Mouse (Mus musculus) midbrain, embryonic 16.5 days (tissue): ENCODE measurements around the gene Hist1h3h. TPM values are rescaled to one million over a fixed set of nuclear protein-coding genes. Genes with fewer than 3 reads are reported as not detected.
"Not testable (repeated sequence)": the region's sequence is repeated elsewhere in the genome, so short reads cannot be mapped to it uniquely, and the experiment has no call there.

Experiments used
- ATAC-seq: fragments of 200-750 bp; cut with Nextera tagmentation; 2 replicates; pipeline ENCODE4 v1.8.0; 2017; ENCODE audit warnings: moderate TSS enrichment
- H3K27ac ChIP-seq: fragments of 300-500 bp; sonication (generic); 2 replicates; pipeline ENCODE4 v1.5.1; 2014; ENCODE audit warnings: mild to moderate bottlenecking, low read length, mixed read lengths
- H3K27me3 ChIP-seq: fragments of 300-500 bp; sonication (generic); 2 replicates; pipeline ENCODE4 v1.6.1; 2014; ENCODE audit warnings: low read depth, low read length, mixed read lengths; ENCODE audit not compliant: control insufficient read depth, insufficient read depth
- H3K36me3 ChIP-seq: fragments of 300-500 bp; sonication (generic); 2 replicates; pipeline ENCODE4 v1.6.1; 2014; ENCODE audit warnings: mild to moderate bottlenecking, low read length, moderate library complexity, mixed read lengths; ENCODE audit not compliant: control insufficient read depth, insufficient read depth
- H3K4me1 ChIP-seq: fragments of 300-500 bp; sonication (generic); 2 replicates; pipeline ENCODE4 v1.6.1; 2014; ENCODE audit warnings: mild to moderate bottlenecking, low read length, mixed read lengths; ENCODE audit not compliant: control insufficient read depth, insufficient read depth
- H3K4me2 ChIP-seq: fragments of 300-500 bp; sonication (generic); 2 replicates; pipeline ENCODE4 v1.6.1; 2014; ENCODE audit warnings: mild to moderate bottlenecking, low read length, mixed read lengths
- H3K4me3 ChIP-seq: fragments of 300-500 bp; sonication (generic); 2 replicates; pipeline ENCODE4 v1.5.1; 2014; ENCODE audit warnings: low read depth, mild to moderate bottlenecking, low read length, moderate library complexity, mixed read lengths
- H3K9ac ChIP-seq: fragments of 300-500 bp; sonication (generic); 2 replicates; pipeline ENCODE4 v1.6.1; 2014; ENCODE audit warnings: low read depth, low read length, mixed read lengths
- H3K9me3 ChIP-seq: fragments of 300-500 bp; sonication (generic); replicated peaks from 2 replicates; pipeline ENCODE4 v1.6.1; 2014; ENCODE audit warnings: mild to moderate bottlenecking, low read length, mixed read lengths; ENCODE audit not compliant: control insufficient read depth, poor library complexity, severe bottlenecking
- WGBS: fragments of 180-500 bp; shearing (Covaris S2); extraction: QIAGEN DNeasy Blood & Tissue Kit; methylation state at CpG from one replicate; pipeline ENCODE4 v1.1.7; 2014; 5-methylcytosine and 5-hydroxymethylcytosine counted together
- polyA plus RNA-seq: library from polyadenylated mRNA; unstranded; fragments of >200 nt; fragmentation: Nextera tagmentation; extraction: Ambion mirVana; gene quantifications from 2 replicates; pipeline ENCODE4 v1.2.1, GENCODE M21; 2015

Gene Hist1h3h
- polyA plus RNA-seq, 1 experiment from 2014 or later: not detected

DNA sequence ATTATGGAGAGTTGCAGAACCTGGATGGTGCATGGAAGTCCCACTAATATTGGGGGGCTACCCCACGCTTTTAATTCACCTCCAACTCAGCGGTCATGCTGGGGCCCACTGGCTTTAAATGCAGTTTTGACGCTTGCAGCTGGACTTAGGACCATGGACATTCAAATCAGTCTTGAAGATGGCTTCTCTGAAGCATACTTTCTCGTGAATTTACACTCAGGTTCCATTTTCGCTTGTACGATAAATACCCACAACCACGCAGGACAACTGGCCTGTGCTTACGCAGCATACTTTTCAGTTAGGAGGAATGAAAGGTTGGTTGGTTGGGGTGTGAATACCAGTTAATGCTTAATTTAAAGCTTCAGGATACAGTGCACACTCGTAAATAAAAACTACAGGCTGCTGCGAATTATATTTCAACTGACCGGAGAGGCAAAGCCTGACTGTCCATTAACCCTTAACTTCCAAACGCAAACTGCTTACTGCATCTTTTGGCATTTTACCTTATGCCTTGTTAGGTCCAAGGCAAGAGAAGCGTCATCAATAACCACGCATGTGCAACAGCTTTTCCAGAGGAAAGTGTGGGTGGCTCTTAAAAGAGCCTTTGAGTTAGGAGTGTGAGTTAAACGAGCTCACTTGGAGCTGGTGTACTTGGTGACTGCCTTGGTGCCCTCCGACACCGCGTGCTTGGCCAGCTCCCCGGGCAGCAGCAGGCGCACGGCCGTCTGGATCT is 2.2 kb upstream of the Hist1h3h start:
- ATAC-seq: 0 out of 2 replicates have a peak, but pooled peaks have one; percentile 1
- Histone ChIP-seq H3K9me3 (no peaks in the 10 kb centered on the region), H3K27me3 (no peaks in the 10 kb centered on the region), H3K27ac (no peak overlapping the region; the same call in 1 of the 2 replicates), H3K4me2 (peak overlapping the region; percentile 95), H3K9ac (peak overlapping the region; percentile 50), H3K4me3 (peak overlapping the region; percentile 49), H3K4me1 (peaks cover 26% of the 10 kb centered on the region), H3K36me3 (no peaks in the 10 kb centered on the region)
- under 1% methylated on average over 19 of the region's 22 CpGs for WGBS

DNA sequence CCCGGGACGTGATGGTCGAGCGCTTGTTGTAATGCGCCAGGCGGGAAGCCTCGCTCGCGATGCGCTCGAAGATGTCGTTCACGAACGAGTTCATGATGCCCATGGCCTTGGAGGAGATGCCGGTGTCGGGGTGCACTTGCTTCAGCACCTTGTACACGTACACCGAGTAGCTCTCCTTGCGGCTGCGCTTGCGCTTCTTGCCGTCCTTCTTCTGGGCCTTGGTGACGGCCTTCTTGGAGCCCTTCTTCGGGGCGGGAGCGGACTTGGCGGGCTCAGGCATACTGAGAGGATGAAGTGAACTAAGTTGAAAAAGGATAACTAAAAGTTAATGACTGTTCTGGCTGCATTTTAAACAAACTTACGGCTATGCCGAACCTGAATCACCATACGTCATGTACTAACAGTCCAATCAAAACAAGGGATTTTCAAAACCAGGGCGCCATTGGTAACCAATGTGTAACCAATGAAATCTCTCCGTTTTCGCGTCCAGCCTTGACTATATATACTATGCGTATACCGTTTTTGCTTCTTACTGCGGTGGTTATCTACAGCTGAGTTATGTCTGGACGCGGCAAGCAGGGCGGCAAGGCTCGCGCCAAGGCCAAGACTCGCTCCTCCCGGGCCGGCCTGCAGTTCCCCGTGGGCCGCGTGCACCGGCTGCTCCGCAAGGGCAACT is 1.5 kb upstream of the Hist1h3h start, which contains the start of the genes Hist1h2bl and Hist1h2ai:
TSS of gene Hist1h2bl (minus strand) at position 280 of the 676 bp plus-strand sequence.
TSS of gene Hist1h2ai (plus strand) at position 559 of the 676 bp plus-strand sequence.
- peak; percentile 96 for ATAC-seq
- Histone ChIP-seq H3K9ac (peak within 1 kb of the TSS; percentile 66), H3K4me1 (peaks cover 29% of the 10 kb centered on the region), H3K4me3 (peak within 1 kb of the TSS; percentile 49), H3K27ac (peak within 1 kb of the TSS; percentile 91), H3K4me2 (peak within 1 kb of the TSS; percentile 95)
- not testable (repeated sequence) for H3K9me3 ChIP-seq, H3K36me3 ChIP-seq, H3K27me3 ChIP-seq
- WGBS: under 1% methylated on average over 29 of the region's 50 CpGs

DNA sequence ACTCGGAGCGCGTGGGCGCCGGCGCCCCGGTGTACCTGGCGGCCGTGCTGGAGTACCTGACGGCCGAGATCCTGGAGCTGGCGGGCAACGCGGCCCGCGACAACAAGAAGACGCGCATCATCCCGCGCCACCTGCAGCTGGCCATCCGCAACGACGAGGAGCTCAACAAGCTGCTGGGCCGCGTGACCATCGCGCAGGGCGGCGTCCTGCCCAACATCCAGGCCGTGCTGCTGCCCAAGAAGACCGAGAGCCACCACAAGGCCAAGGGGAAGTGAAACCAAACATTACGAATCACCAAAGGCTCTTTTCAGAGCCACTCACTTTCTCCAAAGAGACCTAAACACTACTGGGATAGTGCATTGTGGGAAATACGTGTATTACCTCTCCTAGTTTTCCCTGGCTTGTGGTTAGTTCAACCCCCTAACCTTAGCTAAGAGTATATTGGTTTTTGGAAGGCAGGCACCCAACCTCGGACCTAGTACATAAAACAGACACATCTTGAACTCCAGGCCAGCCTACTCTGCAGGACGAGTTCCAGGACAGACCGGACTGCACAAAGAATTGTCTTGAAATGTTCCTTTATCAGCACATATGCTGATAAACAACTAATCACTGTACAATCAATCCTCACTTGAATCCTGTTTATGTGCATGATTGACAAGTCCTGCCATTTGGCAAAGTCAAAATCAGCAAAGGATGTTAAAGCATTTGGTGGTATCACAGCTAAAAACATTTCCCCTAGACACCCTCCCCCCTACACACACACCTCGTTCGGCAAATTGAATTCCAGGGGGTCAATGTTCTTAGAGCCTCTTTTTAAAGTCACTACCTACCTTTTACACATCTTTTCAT is 693 bp upstream of the Hist1h3h start:
- Histone ChIP-seq H3K4me2 (peak overlapping the region; percentile 95), H3K27ac (peak overlapping the region; percentile 91), H3K9ac (peak overlapping the region; percentile 66), H3K4me1 (peaks cover 27% of the 10 kb centered on the region), H3K4me3 (peak overlapping the region; percentile 49)
- WGBS: 1% methylated on average over 9 of the region's 38 CpGs
- not testable (repeated sequence) for H3K9me3 ChIP-seq, H3K36me3 ChIP-seq, H3K27me3 ChIP-seq
- ATAC-seq: peak; percentile 16

DNA sequence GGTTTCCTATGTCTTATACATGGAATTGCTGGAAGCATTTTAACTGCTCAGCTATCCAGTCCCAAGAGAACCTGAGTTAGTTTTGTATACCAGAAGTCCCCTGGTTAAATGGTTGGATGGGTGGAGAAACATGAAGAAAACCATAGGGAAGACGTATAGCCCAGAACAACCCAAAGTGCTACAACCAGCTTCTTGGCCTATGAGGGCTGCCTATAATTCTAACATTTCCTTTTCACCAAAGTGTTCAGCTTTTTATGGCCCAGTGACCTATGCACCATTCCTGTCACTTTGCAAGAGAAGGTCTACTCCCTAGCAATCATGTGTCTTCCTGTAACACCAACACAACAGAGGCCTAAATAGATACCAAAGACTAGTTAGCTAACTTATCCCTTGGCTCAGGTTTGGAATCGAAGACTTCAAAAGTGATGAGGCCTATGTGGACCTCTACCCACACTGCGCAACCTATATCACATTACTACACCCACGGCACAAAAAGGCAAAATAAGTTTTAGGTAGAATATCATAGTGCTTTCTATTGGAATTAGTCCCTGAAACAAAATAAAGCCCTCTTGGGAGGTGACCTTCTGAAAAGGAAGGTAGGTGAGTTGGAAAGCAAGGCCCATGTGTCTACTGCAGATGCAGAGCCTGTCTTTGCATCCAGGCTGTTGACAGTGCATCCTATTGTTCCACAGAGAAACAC is 1.1 kb downstream of the Hist1h3h start:
- H3K36me3 ChIP-seq: no peaks in the 10 kb centered on the region
- ATAC-seq: no peak
- peak overlapping the region; percentile 42 for H3K4me3 ChIP-seq
- peak overlapping the region; percentile 79 for H3K4me2 ChIP-seq
- H3K27ac ChIP-seq: no peak overlapping the region
- peaks cover 30% of the 10 kb centered on the region for H3K4me1 ChIP-seq
- H3K9me3 ChIP-seq: no peaks in the 10 kb centered on the region
- H3K9ac ChIP-seq: peak overlapping the region; percentile 63; the same call in 1 of the 2 replicates
- 62% methylated on average over 4 of the region's 4 CpGs for WGBS
- H3K27me3 ChIP-seq: no peaks in the 10 kb centered on the region

DNA sequence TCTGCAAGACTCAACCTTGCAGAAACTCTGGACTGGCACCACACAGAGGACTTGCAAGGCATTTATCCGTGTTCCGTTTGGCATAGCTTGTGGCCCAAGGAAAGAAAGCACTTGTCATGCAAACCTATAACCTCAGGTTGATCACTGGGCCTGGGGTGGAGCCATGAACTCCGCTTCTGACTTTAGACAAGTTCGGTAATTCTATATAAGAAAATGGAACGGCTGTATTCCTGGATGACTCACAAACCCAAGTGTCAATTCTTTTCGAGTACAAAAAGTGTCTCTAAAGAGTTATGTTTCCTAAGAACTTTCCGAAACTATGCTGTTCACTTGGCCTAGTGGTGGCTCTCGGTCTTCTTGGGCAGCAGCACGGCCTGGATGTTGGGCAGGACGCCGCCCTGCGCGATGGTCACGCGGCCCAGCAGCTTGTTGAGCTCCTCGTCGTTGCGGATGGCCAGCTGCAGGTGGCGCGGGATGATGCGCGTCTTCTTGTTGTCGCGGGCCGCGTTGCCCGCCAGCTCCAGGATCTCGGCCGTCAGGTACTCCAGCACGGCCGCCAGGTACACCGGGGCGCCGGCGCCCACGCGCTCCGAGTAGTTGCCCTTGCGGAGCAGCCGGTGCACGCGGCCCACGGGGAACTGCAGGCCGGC is 3.8 kb downstream of the Hist1h3h start:
- H3K27me3 ChIP-seq, ATAC-seq, H3K9me3 ChIP-seq, H3K36me3 ChIP-seq, H3K9ac ChIP-seq: not testable (repeated sequence)
- peak overlapping the region; percentile 69 for H3K27ac ChIP-seq
- H3K4me3 ChIP-seq: peak overlapping the region; percentile 45
- peak overlapping the region; percentile 67 for H3K4me2 ChIP-seq
- WGBS: 2% methylated on average over 17 of the region's 44 CpGs
- H3K4me1 ChIP-seq: peaks cover 22% of the 10 kb centered on the region

DNA sequence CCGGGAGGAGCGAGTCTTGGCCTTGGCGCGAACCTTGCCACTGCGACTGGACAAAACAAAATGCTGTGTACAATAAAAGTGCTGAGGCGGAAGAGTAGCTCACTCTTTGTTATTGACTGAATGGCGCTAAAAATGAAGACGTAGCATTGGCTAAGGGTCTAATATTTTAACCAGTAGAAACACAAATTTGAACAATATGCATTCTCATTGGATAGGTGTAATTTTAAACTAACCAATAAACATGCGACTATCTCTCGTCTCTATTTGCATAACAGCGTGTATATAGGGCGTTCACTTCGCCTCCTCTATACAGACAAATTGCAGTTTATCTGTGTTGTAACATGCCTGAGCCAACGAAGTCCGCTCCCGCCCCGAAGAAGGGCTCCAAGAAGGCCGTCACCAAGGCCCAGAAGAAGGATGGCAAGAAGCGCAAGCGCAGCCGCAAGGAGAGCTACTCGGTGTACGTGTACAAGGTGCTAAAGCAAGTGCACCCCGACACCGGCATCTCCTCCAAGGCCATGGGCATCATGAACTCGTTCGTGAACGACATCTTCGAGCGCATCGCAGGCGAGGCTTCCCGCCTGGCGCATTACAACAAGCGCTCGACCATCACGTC is 4.4 kb downstream of the Hist1h3h start, which contains the start of gene Hist1h2bm:
TSS of gene Hist1h2bm (plus strand) at position 288 of the 616 bp plus-strand sequence.
- H3K27ac ChIP-seq: peak within 1 kb of the TSS; percentile 82
- H3K4me1 ChIP-seq: peaks cover 20% of the 10 kb centered on the region
- peak; percentile 98 for ATAC-seq

DNA sequence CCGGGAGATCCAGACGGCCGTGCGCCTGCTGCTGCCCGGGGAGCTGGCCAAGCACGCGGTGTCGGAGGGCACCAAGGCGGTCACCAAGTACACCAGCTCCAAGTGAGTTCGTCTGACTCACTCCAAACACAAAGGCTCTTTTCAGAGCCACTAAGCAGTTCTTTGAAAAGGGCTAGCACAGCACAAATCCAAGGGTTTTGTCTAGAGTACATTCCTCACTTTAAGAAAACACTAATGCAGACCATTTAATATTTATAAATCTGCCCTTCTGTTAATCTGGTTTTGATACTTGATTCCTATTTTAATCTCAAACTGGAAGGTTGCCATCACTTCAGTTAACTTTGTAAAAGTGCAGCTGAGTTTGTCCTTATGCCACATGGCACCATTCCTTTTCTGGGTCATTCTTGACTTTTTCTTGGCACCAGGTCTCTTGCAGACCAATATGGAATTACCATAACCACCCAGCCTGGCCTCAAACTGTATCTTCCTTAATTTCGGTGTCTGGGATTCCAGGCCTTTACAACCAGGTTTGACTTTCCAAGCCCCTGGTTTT is 5.0 kb downstream of the Hist1h3h start:
- Histone ChIP-seq H3K27me3 (no peaks in the 10 kb centered on the region), H3K36me3 (no peaks in the 10 kb centered on the region), H3K9me3 (no peaks in the 10 kb centered on the region), H3K4me1 (peaks cover 17% of the 10 kb centered on the region), H3K9ac (peak overlapping the region; percentile 58), H3K4me2 (peak overlapping the region; percentile 67), H3K27ac (peak overlapping the region; percentile 82), H3K4me3 (peak overlapping the region; percentile 45)
- ATAC-seq: peak; percentile 46
- 2% methylated on average over 11 of the region's 11 CpGs for WGBS

More for the DNA sequence above, 4.4 kb downstream of the Hist1h3h start, which contains the start of gene Hist1h2bm:
- H3K36me3 ChIP-seq, H3K27me3 ChIP-seq, H3K9me3 ChIP-seq: not testable (repeated sequence)
- H3K9ac ChIP-seq: peak within 1 kb of the TSS; percentile 58
- WGBS: under 1% methylated on average over 37 of the region's 37 CpGs
- H3K4me3 ChIP-seq: peak within 1 kb of the TSS; percentile 45
- H3K4me2 ChIP-seq: peak within 1 kb of the TSS; percentile 67
